Mouse (Mus musculus) megakaryocyte progenitor cell, adult 5-6 weeks (primary cell): ENCODE measurements around the gene T2. TPM values are rescaled to one million over a fixed set of nuclear protein-coding genes. Genes with fewer than 3 reads are reported as not detected.
"Not testable (repeated sequence)": the region's sequence is repeated elsewhere in the genome, so short reads cannot be mapped to it uniquely, and the experiment has no call there.

Source experiments
- ATAC-seq: replicated peaks from 2 replicates; pipeline ENCODE4 v1.8.0; 2016; ENCODE audit warnings: mild to moderate bottlenecking, moderate TSS enrichment, inconsistent platforms; ENCODE audit not compliant: poor library complexity
- total RNA-seq, 2 experiments: library from RNA; stranded (forward) in 1 of 2; stranded (reverse) in 1 of 2; fragments of 157-497, 149-512 nt in 1 of 2; fragments of 200-1000 nt in 1 of 2; gene quantifications; 2 replicates each; pipeline versions ENCODE4 v1.2.3 to v1.2.4; 2015 to 2017

The T2 gene
- total RNA-seq, 2 experiments from 2014 or later = not detected

- ATAC-seq = peak; percentile 50; the same call in 1 of the 2 replicates
Observed at GRCm38 (mm10) chr17:8361281-8362103, 5.7 kb downstream of the T2 start.

GRCm38 (mm10) chr17:8367514-8368480, 12.0 kb downstream of the T2 start:
- ATAC-seq = no peak

GRCm38 (mm10) chr17:8368570-8368969, 12.8 kb downstream of the T2 start:
- ATAC-seq = no peak

- no peak for ATAC-seq
Observed at GRCm38 (mm10) chr17:8369171-8369570, 13.4 kb downstream of the T2 start.

DNA sequence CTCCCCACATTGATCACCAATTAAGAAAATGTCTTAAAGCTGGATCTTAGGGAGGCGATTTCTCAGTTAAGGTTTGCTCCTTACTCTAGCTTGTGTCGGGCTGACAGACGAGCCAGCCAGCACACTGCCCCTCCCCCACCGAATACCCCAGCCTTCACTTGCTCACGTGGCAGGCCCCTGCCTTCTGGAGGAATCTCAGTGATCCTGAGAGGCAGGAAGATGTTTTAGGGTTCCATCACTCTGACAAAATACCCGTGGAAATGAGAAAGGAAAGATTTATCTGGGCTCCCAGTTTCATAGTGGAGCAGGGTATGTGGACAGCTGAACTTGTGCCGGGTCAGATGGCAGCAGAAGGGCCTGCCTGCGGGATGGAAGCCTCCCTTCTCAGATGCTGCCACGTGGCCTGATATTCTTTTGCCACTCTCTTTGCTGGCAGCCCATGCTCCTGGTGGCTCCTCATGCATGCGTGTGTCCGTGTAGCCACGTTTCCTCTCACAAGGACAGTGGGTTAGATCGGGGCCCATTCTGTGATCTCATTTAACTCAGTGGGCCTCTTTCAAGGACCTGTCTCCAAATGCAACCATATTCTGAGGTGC, 14.9 kb downstream of the T2 start:
- ATAC-seq = no peak

DNA sequence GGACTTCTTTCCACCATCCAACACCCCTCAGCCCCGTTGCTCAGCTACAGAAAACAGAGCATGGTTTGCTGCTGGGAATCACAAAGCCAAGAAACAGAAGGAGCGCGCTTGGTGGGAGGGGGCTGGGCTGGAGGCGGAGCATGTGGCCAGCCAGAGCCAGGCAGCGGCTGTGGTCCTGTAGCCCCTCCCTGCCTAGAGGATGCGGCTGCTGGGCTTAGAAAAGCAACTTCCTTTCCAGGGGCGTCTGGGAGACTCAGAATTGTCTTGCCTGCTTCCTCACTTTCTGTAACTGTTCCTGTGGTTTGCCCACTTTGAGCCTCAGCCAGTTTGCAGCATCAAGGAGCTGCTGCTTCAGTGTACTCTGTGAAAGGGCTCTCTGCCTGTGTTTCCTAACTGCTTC, 16.0 kb downstream of the T2 start:
- ATAC-seq = peak; percentile 88

GRCm38 (mm10) chr17:8372286-8373046, 16.7 kb downstream of the T2 start:
- peak; percentile 81 for ATAC-seq

GRCm38 (mm10) chr17:8377298-8377697, 21.5 kb downstream of the T2 start:
- ATAC-seq = no peak; the same call in 1 of the 2 replicates

- no peak for ATAC-seq
Observed at GRCm38 (mm10) chr17:8385441-8385840, 29.6 kb downstream of the T2 start.

GRCm38 (mm10) chr17:8388463-8388862, 32.7 kb downstream of the T2 start:
- peak; percentile 75 for ATAC-seq

GRCm38 (mm10) chr17:8388990-8389789, 33.4 kb downstream of the T2 start:
- ATAC-seq = peak; percentile 59

- no peak for ATAC-seq
Observed at GRCm38 (mm10) chr17:8389790-8390095, 34.0 kb downstream of the T2 start.

- ATAC-seq = peak; percentile 69
Observed at GRCm38 (mm10) chr17:8390487-8390886, 34.7 kb downstream of the T2 start.

GRCm38 (mm10) chr17:8396371-8396770, 40.6 kb downstream of the T2 start:
- no peak for ATAC-seq

- ATAC-seq = no peak
Observed at GRCm38 (mm10) chr17:8397946-8398345, 42.2 kb downstream of the T2 start.

- not testable (repeated sequence) for ATAC-seq
Observed at GRCm38 (mm10) chr17:8403932-8404331, 48.1 kb downstream of the T2 start.

- no peak for ATAC-seq
Observed at GRCm38 (mm10) chr17:8406285-8406684, 50.5 kb downstream of the T2 start.

GRCm38 (mm10) chr17:8408002-8408401, 52.2 kb downstream of the T2 start:
- ATAC-seq = not testable (repeated sequence)

GRCm38 (mm10) chr17:8408589-8409295, 53.0 kb downstream of the T2 start:
- peak; percentile 62 for ATAC-seq
